Mouse (Mus musculus) liver, postnatal 0 days (tissue): ENCODE data around the gene Car11. TPM values are rescaled to one million over a fixed set of nuclear protein-coding genes. Genes with fewer than 3 reads are reported as not detected.

Experiments used
- ATAC-seq: fragments of 200-750 bp; cut with Nextera tagmentation; 2 replicates; pipeline ENCODE4 v1.8.0; 2017; ENCODE audit warnings: mild to moderate bottlenecking, moderate library complexity
- DNase-seq: peaks from one replicate; pipeline ENCODE4 v3.0.0-alpha.2; 2016
- H3K27ac ChIP-seq: fragments of 300-500 bp; sonication (generic); 2 replicates; pipeline ENCODE4 v1.5.1; 2014; ENCODE audit warnings: antibody characterized with exemption, moderate library complexity, mild to moderate bottlenecking, low read depth
- H3K27me3 ChIP-seq: fragments of 300-500 bp; sonication (generic); 2 replicates; pipeline ENCODE4 v1.6.1; 2014; ENCODE audit warnings: low read length, control low read depth, mixed read lengths; ENCODE audit not compliant: insufficient read depth
- H3K36me3 ChIP-seq: fragments of 300-500 bp; sonication (generic); replicated peaks from 2 replicates; pipeline ENCODE4 v1.6.1; 2014; ENCODE audit warnings: mild to moderate bottlenecking, control low read depth, low read length, moderate library complexity, mixed read lengths; ENCODE audit not compliant: insufficient read depth
- H3K4me1 ChIP-seq: fragments of 300-500 bp; sonication (generic); 2 replicates; pipeline ENCODE4 v1.6.1; 2014; ENCODE audit warnings: antibody characterized with exemption, mild to moderate bottlenecking, control low read depth; ENCODE audit not compliant: insufficient read depth
- H3K4me2 ChIP-seq: fragments of 300-500 bp; sonication (generic); 2 replicates; pipeline ENCODE4 v1.6.1; 2014; ENCODE audit warnings: low read depth, mild to moderate bottlenecking, low read length, moderate library complexity, mixed read lengths
- H3K4me3 ChIP-seq: fragments of 300-500 bp; sonication (generic); 2 replicates; pipeline ENCODE4 v1.5.1; 2014; ENCODE audit warnings: low read depth, low read length
- H3K9ac ChIP-seq: fragments of 300-500 bp; sonication (generic); replicated peaks from 2 replicates; pipeline ENCODE4 v1.6.1; 2014; ENCODE audit warnings: mild to moderate bottlenecking, moderate library complexity
- H3K9me3 ChIP-seq: fragments of 300-500 bp; sonication (generic); 2 replicates; pipeline ENCODE4 v1.6.1; 2016; ENCODE audit warnings: mild to moderate bottlenecking, control low read depth, low read length, mixed read lengths
- CTCF ChIP-seq: sonication (generic); IDR thresholded peaks from 2 replicates; pipeline ENCODE4 v1.5.1; 2016; ENCODE audit warnings: antibody characterized with exemption, low read depth
- EP300 ChIP-seq: IDR thresholded peaks from 2 replicates; pipeline ENCODE4 v1.6.1; 2016; ENCODE audit warnings: antibody characterized with exemption, low read depth, mild to moderate bottlenecking
- WGBS: fragments of 180-500 bp; shearing (Covaris S2); extraction: QIAGEN DNeasy Blood & Tissue Kit; methylation state at CpG from one replicate; pipeline ENCODE4 v1.1.7; 2014; ENCODE audit not compliant: insufficient replicate concordance; 5-methylcytosine and 5-hydroxymethylcytosine counted together
- polyA plus RNA-seq: library from polyadenylated mRNA; unstranded; fragments of >200 nt; fragmentation: Nextera tagmentation; extraction: Ambion mirVana; gene quantifications from 2 replicates; pipeline ENCODE4 v1.2.1, GENCODE M21; 2015

Car11 gene
- polyA plus RNA-seq, 1 experiment from 2014 or later = 0.15 TPM

DNA sequence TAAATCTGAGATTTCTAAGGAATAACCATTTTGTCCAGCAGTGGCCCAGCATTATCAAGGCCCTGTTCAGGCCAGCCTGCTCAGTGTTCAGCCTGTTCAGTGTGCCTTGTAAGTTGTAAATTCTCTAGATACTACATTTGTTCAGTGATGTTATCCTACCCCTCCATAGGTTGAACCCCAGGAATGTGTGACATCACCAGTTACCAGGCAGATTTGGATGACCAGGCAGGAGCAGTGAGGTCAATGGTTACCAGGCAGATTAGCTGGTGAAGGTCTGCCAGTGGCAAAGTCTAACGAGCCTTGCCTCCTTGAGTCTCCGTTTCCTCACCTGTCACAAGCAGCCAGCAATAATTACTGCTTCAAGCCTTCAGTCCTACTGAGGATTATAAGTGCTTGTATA is 44.7 kb downstream of the Car11 start:
- DNase-seq (peak; percentile 89), ATAC-seq (peak; percentile 81)
- Histone ChIP-seq H3K4me1 (0 out of 2 replicates have a peak, but pooled peaks cover 6% of the 10 kb centered on the region), H3K9ac (no peak overlapping the region), H3K9me3 (no peaks in the 10 kb centered on the region; the same call in 1 of the 2 replicates), H3K4me2 (no peak overlapping the region), H3K27me3 (no peaks in the 10 kb centered on the region), H3K4me3 (no peak overlapping the region), H3K27ac (no peak overlapping the region), H3K36me3 (no peaks in the 10 kb centered on the region)
- WGBS = 40% methylated on average over 2 of the region's 2 CpGs
- no peak for TF ChIP-seq EP300
- TF ChIP-seq CTCF = no peak

DNA sequence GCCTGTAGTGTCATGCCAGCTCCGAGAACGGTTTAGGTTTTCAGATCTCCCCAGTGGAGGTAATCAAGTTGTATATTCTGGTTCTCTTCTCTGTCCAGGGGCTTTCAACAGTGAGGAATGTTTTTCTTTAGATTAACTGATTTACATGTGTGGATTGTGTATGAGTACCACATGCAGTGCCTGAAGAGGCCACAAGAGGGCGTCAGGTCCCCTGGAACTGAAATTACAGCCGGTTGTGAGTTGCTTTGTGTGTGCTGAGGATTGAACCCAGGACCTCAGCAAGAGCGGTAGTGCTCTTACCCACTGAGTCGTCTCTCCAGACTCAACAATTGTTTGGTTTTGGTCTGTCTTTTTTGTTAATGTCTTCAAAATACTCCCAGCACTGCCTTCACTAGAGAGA is 46.9 kb downstream of the Car11 start:
- TF ChIP-seq CTCF = peak; percentile 67
- no peak for TF ChIP-seq EP300
- no peak overlapping the region for H3K4me3 ChIP-seq
- DNase-seq (no peak), ATAC-seq (no peak)
- 68% methylated on average over 6 of the region's 6 CpGs for WGBS
- H3K27me3 ChIP-seq = no peaks in the 10 kb centered on the region
- H3K27ac ChIP-seq = no peak overlapping the region
- H3K4me2 ChIP-seq = no peak overlapping the region
- H3K36me3 ChIP-seq = no peaks in the 10 kb centered on the region
- 0 out of 2 replicates have a peak, but pooled peaks cover 4% of the 10 kb centered on the region for H3K4me1 ChIP-seq
- H3K9ac ChIP-seq = no peak overlapping the region
- no peaks in the 10 kb centered on the region; the same call in 1 of the 2 replicates for H3K9me3 ChIP-seq

- DNase-seq (no peak), ATAC-seq (no peak)
- Histone ChIP-seq H3K27ac (no peak overlapping the region), H3K4me3 (no peak overlapping the region), H3K4me1 (no peaks in the 10 kb centered on the region), H3K9ac (no peak overlapping the region), H3K9me3 (no peaks in the 10 kb centered on the region; the same call in 1 of the 2 replicates), H3K4me2 (no peak overlapping the region), H3K27me3 (no peaks in the 10 kb centered on the region), H3K36me3 (no peaks in the 10 kb centered on the region)
- WGBS = 90% methylated on average over 5 of the region's 5 CpGs
- TF ChIP-seq CTCF (no peak), EP300 (no peak)
Observed at GRCm38 (mm10) chr7:45747450-45747849, 47.8 kb downstream of the Car11 start.

GRCm38 (mm10) chr7:45748110-45748509 is 48.5 kb downstream of the Car11 start:
- Histone ChIP-seq H3K9me3 (no peaks in the 10 kb centered on the region; the same call in 1 of the 2 replicates), H3K4me2 (no peak overlapping the region), H3K27me3 (no peaks in the 10 kb centered on the region), H3K9ac (no peak overlapping the region), H3K4me3 (no peak overlapping the region), H3K36me3 (no peaks in the 10 kb centered on the region), H3K27ac (no peak overlapping the region), H3K4me1 (no peaks in the 10 kb centered on the region)
- ATAC-seq (no peak), DNase-seq (no peak)
- TF ChIP-seq CTCF (no peak), EP300 (no peak)
- 51% methylated on average over 7 of the region's 7 CpGs for WGBS

DNA sequence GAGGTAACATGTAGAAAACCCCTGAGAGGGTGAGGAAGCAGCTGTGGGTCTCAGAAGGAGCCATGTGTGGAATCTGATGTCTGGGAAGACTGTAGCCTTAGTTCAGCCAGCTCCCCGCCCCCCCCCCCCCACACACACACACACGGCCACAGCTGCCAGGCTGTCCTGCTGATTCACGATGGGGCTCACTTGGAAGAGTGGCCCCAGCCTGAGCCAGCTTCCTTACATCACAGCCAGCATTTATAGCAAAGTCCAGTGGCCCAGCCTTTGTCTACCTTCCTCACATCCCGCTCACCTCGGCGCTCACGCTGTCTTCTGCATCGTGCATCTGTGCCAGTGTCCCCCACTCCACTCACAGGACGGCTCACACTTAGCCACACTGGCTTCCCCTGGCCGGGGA is 49.8 kb downstream of the Car11 start:
- Histone ChIP-seq H3K27ac (no peak overlapping the region), H3K4me3 (no peak overlapping the region), H3K27me3 (no peaks in the 10 kb centered on the region), H3K9ac (no peak overlapping the region), H3K36me3 (no peaks in the 10 kb centered on the region), H3K4me2 (no peak overlapping the region), H3K4me1 (no peaks in the 10 kb centered on the region), H3K9me3 (no peaks in the 10 kb centered on the region; the same call in 1 of the 2 replicates)
- TF ChIP-seq EP300 (no peak), CTCF (no peak)
- ATAC-seq = no peak
- DNase-seq = no peak
- 38% methylated on average over 10 of the region's 10 CpGs for WGBS

DNA sequence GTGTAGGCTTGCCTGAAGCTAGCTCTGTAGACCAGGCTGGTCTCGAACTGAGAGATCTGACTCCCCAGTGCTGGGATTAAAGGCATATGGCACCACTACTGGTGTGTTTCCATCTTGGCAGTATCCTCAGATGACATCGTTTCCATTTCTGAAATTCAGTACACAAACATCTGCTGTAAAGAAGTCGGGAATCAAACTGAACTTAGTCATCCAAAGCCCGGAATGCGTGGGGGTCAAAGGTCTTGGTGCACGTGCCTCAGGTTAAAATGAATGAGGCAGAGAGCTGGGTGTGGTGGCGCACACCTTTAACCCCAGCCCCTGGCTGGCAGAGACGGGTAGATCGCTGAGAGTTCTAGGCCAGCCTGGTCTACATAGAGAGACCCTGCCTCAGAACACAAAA is 50.5 kb downstream of the Car11 start:
- Histone ChIP-seq H3K36me3 (no peaks in the 10 kb centered on the region), H3K4me1 (no peaks in the 10 kb centered on the region), H3K9ac (no peak overlapping the region), H3K27me3 (no peaks in the 10 kb centered on the region), H3K27ac (no peak overlapping the region), H3K4me3 (no peak overlapping the region), H3K4me2 (no peak overlapping the region), H3K9me3 (no peaks in the 10 kb centered on the region; the same call in 1 of the 2 replicates)
- WGBS = 61% methylated on average over 9 of the region's 9 CpGs
- no peak for TF ChIP-seq CTCF
- TF ChIP-seq EP300 = no peak
- DNase-seq = no peak
- no peak for ATAC-seq

Other genes with a start within 250 kb of the Car11 start
- 5,147 and 5,518 TPM in 2 replicates for gene Ftl1, start 240.0 kb upstream of the Car11 start, polyA plus RNA-seq
- gene Bax, start 232.9 kb upstream of the Car11 start, polyA plus RNA-seq = 59.6 and 60.8 TPM in 2 replicates
- gene Tulp2, start 218.0 kb upstream of the Car11 start, polyA plus RNA-seq = 0.22 and 0.30 TPM in 2 replicates
- gene Gm45808, start 213.0 kb upstream of the Car11 start, polyA plus RNA-seq = 0.15 and 0.33 TPM in 2 replicates
- gene Dhdh, start 211.0 kb upstream of the Car11 start, polyA plus RNA-seq = 8.4 and 9.5 TPM in 2 replicates
- 91.5 and 103 TPM in 2 replicates for gene Nucb1, start 189.4 kb upstream of the Car11 start, polyA plus RNA-seq
- 104 and 113 TPM in 2 replicates for gene Ppp1r15a, start 173.6 kb upstream of the Car11 start, polyA plus RNA-seq
- 0.51 and 0.91 TPM in 2 replicates for gene Plekha4, start 173.5 kb upstream of the Car11 start, polyA plus RNA-seq
- gene Hsd17b14, start 144.9 kb upstream of the Car11 start, polyA plus RNA-seq = 0.24 and 0.62 TPM in 2 replicates
- 32.3 and 38.9 TPM in 2 replicates for gene Bcat2, start 129.7 kb upstream of the Car11 start, polyA plus RNA-seq
- gene Fgf21, start 84.4 kb upstream of the Car11 start, polyA plus RNA-seq = 7.6 and 7.8 TPM in 2 replicates
- 0.56 TPM in 1 of 2 replicates, not detected in the other for gene Fut1, start 82.6 kb upstream of the Car11 start, polyA plus RNA-seq
- gene Izumo1, start 78.0 kb upstream of the Car11 start, polyA plus RNA-seq = 0.09 TPM in 1 of 2 replicates, not detected in the other
- gene Rasip1, start 72.4 kb upstream of the Car11 start, polyA plus RNA-seq = 3.4 and 3.6 TPM in 2 replicates
- gene Mamstr, start 59.9 kb upstream of the Car11 start, polyA plus RNA-seq = 0.31 and 0.54 TPM in 2 replicates
- not detected in 2 replicates for gene Fut2, start 33.4 kb upstream of the Car11 start, polyA plus RNA-seq
- 0.07 TPM in 1 of 2 replicates, not detected in the other for gene Ntn5, start 15.8 kb upstream of the Car11 start, polyA plus RNA-seq
- gene Sec1, start 5.4 kb upstream of the Car11 start, polyA plus RNA-seq = 0.04 TPM in 1 of 2 replicates, not detected in the other
- gene Dbp, start 5.2 kb downstream of the Car11 start, polyA plus RNA-seq = 3.6 and 5.2 TPM in 2 replicates
- 494 and 510 TPM in 2 replicates for gene Rpl18, start 15.6 kb downstream of the Car11 start, polyA plus RNA-seq
- 15.5 and 17.3 TPM in 2 replicates for gene Sphk2, start 18.2 kb downstream of the Car11 start, polyA plus RNA-seq
- 0.13 TPM in 1 of 2 replicates, not detected in the other for gene Fam83e, start 21.4 kb downstream of the Car11 start, polyA plus RNA-seq
- not detected in 2 replicates for gene Spaca4, start 26.0 kb downstream of the Car11 start, polyA plus RNA-seq
- not detected in 2 replicates for gene Lmtk3, start 83.9 kb downstream of the Car11 start, polyA plus RNA-seq
- gene Sult2b1, start 84.8 kb downstream of the Car11 start, polyA plus RNA-seq = 0.26 and 0.38 TPM in 2 replicates
- gene Cyth2, start 114.7 kb downstream of the Car11 start, polyA plus RNA-seq = 21.4 and 24.2 TPM in 2 replicates
- 0.11 and 0.32 TPM in 2 replicates for gene Kcnj14, start 124.9 kb downstream of the Car11 start, polyA plus RNA-seq
- 18.3 and 19.3 TPM in 2 replicates for gene Grwd1, start 131.1 kb downstream of the Car11 start, polyA plus RNA-seq
- gene Kdelr1, start 172.9 kb downstream of the Car11 start, polyA plus RNA-seq = 33.9 and 37.3 TPM in 2 replicates
- gene Grin2d, start 178.5 kb downstream of the Car11 start, polyA plus RNA-seq = 0.02 and 0.05 TPM in 2 replicates
- 0.70 and 0.71 TPM in 2 replicates for gene Syngr4, start 196.9 kb downstream of the Car11 start, polyA plus RNA-seq
- 3.5 and 4.3 TPM in 2 replicates for gene Tmem143, start 197.1 kb downstream of the Car11 start, polyA plus RNA-seq
- 56.0 and 57.7 TPM in 2 replicates for gene Emp3, start 221.6 kb downstream of the Car11 start, polyA plus RNA-seq
- 0.64 and 1.2 TPM in 2 replicates for gene Ccdc114, start 224.2 kb downstream of the Car11 start, polyA plus RNA-seq